Mouse (Mus musculus): ENCODE data around the gene P4ha1. TPM values are rescaled to one million over a fixed set of nuclear protein-coding genes. Genes with fewer than 3 reads are reported as not detected.

P4ha1 gene
- polyA plus RNA-seq, 1 experiment, result 10.7 TPM

DNA sequence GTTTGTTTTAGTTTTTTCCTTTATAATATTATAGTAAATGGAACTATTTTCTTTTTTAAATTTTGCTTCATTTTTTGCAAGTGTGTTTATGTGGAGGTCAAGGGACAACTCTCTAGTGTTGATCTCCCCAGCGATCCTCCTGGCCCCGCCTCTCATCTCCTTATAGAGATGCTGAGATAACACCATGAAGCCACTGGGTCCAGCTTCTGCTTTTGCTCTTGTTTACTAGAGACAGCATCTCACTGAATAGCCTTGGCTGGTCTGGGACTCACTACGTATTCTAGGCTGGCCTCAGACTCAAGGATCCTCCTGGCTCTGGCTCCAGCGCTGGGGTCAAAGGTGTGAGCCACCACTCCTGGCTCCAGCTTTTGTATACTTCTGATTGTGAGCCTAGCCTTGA lies 96.4 kb downstream of the P4ha1 start:
- peaks cover 2% of the 10 kb centered on the region for H3K27me3 ChIP-seq (replicated peaks)
- H3K36me3 ChIP-seq (replicated peaks; ENCODE audit: low read length), result peaks cover 31% of the 10 kb centered on the region
- no peaks in the 10 kb centered on the region for H3K9me3 ChIP-seq
- no peak overlapping the region for H3K4me3 ChIP-seq (replicated peaks)
- TF ChIP-seq FLI1 (IDR thresholded peaks at IDR 0.05; ENCODE audit: low read length) (no peak), GATA1 (IDR thresholded peaks at IDR 0.05; ENCODE audit: borderline replicate concordance, low read length) (no peak)
- peaks cover 34% of the 10 kb centered on the region for H3K4me1 ChIP-seq

Other genes with a start within 250 kb of the P4ha1 start
- not detected in 2 replicates for gene Sept10, start 101.4 kb upstream of the P4ha1 start, polyA plus RNA-seq (2012; ENCODE audit: insufficient read depth, low replicate concordance)
- gene Sowahc, start 101.3 kb upstream of the P4ha1 start, polyA plus RNA-seq (2012; ENCODE audit: insufficient read depth, low replicate concordance), result 0.27 TPM in 1 of 2 replicates, not detected in the other
- 0.54 TPM in 1 of 2 replicates, not detected in the other for gene Gm10273, start 72.3 kb downstream of the P4ha1 start, polyA plus RNA-seq (2012; ENCODE audit: insufficient read depth, low replicate concordance)
- not detected in 2 replicates for gene Pla2g12b, start 80.4 kb downstream of the P4ha1 start, polyA plus RNA-seq (2012; ENCODE audit: insufficient read depth, low replicate concordance)
- 1.3 TPM in 1 of 2 replicates, not detected in the other for gene Oit3, start 118.5 kb downstream of the P4ha1 start, polyA plus RNA-seq (2012; ENCODE audit: insufficient read depth, low replicate concordance)